Mouse (Mus musculus) natural killer cell, adult 2 months (primary cell): ENCODE results near the gene Dthd1.

ENCODE experiments used
- DNase-seq, 2 experiments: peaks; one replicate each; pipeline ENCODE4 v3.0.0; 2022; ENCODE audit warnings: low spot score in 2 of 2

The Dthd1 gene

GRCm38 (mm10) chr5:62813402-62814071, at the start of gene Dthd1:
Gene Dthd1, plus strand, starts transcription at chr5:62813823.
- no peak for DNase-seq

- peak in 1 of 2 experiments; percentile 32 for DNase-seq
Measured at GRCm38 (mm10) chr5:62764161-62764560, 49.5 kb upstream of the Dthd1 start.

DNA sequence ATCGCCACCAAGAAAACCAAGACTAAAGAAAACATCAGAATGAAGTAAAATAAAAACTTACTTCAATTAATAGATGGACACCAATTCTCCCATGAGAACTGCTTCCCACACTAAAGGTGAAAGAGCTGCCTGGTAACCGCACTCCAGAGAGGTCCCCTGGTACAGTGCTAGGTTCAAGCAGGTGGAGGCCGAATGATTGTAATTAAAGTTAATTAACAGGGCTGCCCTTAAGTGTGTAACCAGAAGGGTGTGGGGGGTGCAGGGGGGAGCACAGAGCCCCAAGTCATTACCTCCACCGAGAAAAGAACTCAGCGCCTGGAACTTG, 48.2 kb upstream of the Dthd1 start:
- peak in 1 of 2 experiments; percentile 19 for DNase-seq

DNA sequence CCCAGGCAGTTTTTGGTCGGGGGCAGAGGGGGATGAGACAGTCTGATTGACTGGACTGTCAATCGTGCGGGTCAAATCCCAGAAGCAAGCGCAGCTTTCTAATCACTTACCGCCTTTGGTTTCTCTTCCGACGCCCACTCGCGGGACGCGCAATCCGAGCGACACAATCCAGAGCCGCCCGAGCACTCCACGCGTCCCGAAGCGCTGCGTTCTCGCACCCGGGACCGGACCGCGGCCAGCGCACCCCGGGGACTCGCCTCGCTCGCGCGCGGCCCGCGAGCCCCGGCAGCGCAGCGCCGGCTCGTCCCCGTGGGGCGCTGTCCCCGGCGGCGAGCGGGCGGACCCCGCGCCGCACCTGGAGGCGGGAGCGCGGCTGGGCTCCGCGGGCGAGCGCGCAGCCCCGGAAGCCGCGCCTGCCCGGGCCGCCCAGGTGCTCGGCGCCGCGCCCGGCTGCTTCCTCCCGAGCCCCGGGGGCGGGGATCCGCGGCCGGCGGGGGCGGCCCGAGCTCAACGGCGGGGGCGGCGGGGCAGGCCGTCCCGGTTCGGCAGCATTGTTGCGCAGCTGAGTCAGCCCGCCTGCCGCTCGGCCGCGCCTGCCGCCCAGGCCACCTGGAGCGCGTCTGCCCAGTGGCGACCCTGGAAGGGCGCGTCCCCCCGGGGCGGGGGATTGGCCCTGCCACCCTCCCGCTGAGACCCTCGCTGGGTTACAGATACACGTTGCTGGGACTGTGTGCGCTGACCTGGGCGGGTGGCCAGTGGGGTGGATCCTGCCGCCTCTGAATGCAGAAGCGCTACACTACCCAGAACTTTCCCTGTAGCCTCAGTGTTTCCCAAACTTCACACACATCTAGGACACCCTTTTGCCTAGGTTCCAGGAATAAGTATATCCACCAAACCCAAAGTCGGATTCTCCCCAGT, 47.6 kb upstream of the Dthd1 start, which contains the start of gene Arap2:
Gene Arap2 (minus strand): TSS at position 376 of the 918 bp plus-strand sequence.
- DNase-seq, result peak; percentile 43 to 74

DNA sequence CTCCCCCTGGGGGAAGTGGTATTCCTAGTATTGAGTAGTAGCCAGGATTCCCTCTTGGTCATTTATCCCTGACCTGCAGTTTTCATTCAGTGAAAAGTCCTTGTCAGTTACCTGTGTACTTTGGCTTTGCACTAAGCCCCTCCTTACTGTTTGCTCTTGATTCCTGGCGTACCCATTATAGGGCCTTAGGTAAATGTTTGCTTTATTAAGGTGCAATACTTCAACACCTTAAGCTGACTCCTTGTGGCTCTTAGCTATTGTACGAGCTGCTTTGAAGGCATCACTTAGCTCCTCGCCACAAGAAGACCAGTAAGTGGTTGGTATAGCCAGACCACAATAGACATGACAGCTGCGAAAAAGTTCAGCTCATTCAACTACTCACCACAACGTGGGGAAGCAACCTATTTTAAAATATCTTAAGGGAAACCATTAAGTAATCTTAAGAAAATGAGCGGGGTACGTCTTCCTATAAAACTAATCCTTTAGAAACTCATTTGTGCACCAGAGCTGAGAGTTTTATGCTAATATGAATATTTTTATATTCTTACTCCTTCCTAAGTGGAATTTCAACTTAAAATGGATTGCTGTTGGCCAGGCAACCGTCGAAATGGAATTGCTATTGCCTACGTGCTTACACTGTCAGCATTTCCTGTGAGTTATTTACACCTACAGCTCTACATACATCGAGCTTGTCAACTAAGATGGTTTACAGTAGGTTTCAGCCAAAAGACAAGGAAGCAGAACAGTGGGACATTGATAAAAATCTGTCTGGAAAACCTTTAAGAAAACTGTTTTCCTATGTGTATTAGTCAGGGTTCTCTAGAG, 41.6 kb upstream of the Dthd1 start:
- peak in 1 of 2 experiments; percentile 41 for DNase-seq

- DNase-seq, result no peak
Measured at GRCm38 (mm10) chr5:62777804-62778203, 35.8 kb upstream of the Dthd1 start.

GRCm38 (mm10) chr5:62778682-62779081, 34.9 kb upstream of the Dthd1 start:
- peak in 1 of 2 experiments; percentile 58 for DNase-seq

DNA sequence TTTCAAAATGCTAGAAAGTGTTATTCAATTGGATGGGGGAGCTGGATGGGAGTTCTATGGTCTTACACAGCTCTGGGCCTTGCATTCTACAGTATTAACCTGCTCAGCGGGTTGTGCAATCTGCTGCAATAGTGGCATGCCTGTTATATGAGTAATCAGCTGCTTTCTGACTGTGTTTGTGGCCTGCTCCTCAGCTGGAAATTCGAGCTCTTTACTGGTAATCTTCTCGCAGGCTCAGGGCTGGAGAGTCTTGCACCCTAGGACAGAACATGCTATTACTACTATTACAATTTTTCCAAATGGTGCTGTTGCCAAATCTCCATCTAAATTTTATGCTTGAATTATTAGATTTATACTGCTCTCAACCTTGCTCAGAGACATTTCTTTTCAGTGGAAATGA, 26.8 kb upstream of the Dthd1 start:
- no peak for DNase-seq

DNA sequence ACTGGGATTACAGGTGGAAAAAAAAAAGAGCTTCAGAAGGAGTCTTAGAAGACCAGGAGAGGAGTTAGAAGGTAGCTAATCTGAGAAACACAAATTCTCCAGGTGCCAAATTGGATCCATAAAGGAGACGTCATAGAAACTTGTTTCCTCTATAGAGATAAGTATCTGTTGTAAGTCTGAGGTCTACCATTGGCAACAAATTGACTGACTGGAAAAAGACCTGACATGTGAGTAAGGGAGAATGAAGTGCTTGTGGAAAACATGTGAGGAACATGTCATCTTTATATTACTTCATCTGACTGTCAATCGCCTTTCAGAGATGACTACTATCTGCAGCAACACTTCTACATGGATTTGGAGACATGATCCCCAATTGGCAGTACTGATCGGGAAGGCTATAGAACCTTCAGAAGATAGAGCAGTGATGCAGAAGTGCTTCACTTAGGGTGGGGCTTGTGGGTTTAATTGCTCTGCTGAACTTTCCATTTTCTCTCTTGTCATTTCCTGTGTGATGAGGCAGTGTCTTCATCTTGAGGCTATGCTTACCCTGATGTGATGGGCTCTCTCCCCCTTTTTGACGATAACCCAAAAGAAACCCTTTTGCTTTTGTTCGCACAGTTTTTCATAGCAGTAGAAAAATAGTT, 22.6 kb upstream of the Dthd1 start:
- peak; percentile 54 to 64 for DNase-seq

GRCm38 (mm10) chr5:62792776-62793175, 20.8 kb upstream of the Dthd1 start:
- no peak for DNase-seq

DNA sequence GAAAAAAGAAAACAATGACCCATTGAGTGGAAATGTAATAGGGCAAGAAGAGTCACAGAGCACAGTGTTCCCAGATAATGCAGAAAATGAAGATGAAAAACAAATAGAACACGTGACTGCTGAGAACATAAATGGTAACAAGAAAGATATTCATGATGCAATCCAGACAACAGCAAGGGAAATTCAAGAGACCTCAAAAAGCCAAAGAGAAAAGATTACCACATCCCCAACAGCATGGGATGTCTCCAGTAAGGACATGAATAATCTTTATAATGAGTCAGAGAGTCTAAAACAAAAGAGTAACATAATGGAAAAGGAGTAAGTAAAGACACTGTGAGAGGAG, 420 bp downstream of the Dthd1 start:
- no peak for DNase-seq

GRCm38 (mm10) chr5:62815741-62816140, 2.1 kb downstream of the Dthd1 start:
- peak; percentile 75 to 83 for DNase-seq

GRCm38 (mm10) chr5:62819567-62819966, 5.9 kb downstream of the Dthd1 start:
- DNase-seq, result no peak

GRCm38 (mm10) chr5:62820363-62821271, 7.0 kb downstream of the Dthd1 start:
- no peak for DNase-seq

GRCm38 (mm10) chr5:62842955-62843730, 29.5 kb downstream of the Dthd1 start:
- DNase-seq, result no peak

- DNase-seq, result peak in 1 of 2 experiments; percentile 22
Measured at GRCm38 (mm10) chr5:62846571-62847131, 33.0 kb downstream of the Dthd1 start.

DNA sequence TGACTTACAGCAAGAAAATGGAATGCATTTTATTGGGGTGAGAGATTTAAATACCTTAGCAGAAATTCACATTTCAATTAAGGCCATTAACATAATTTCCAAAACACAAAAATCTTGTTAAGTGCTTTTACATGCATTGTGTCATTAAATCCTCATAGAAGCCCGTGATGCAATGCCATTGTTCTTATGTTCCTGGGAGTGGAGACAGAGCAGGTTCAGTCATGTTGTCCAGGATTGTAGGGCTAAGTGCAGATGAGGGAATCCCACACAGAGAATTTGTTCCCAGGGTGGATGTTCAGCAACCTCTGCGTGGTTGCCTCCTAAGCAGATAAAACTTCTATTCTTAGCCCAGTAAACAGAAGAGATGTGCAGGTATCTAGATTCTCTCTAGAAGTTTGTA, 37.7 kb downstream of the Dthd1 start:
- DNase-seq, result no peak

- DNase-seq, result peak in 1 of 2 experiments; percentile 39
Measured at GRCm38 (mm10) chr5:62854361-62854844, 40.8 kb downstream of the Dthd1 start.

- DNase-seq, result no peak
Measured at GRCm38 (mm10) chr5:62857502-62857901, 43.9 kb downstream of the Dthd1 start.
